Mouse (Mus musculus) CH12.LX (cell line): ENCODE measurements at regions not wholly inside any gene's neighbourhood (a gene's known extent, or its start where the extent isn't known, plus 50 kb on each side); places are given as distances from the start of the nearest gene placed in this dataset.

ENCODE experiments used
- CHD1 ChIP-seq: IDR thresholded peaks from 2 replicates; pipeline ENCODE4 v1.6.1; 2012; ENCODE audit warnings: low read depth, low read length, improper control_type of control experiment, inconsistent platforms
- ETS1 ChIP-seq: conservative IDR thresholded peaks from 2 replicates; pipeline ENCODE4 v1.6.1; 2012; ENCODE audit warnings: low read depth, mild to moderate bottlenecking, inconsistent platforms, low read length, improper control_type of control experiment, moderate library complexity

DNA sequence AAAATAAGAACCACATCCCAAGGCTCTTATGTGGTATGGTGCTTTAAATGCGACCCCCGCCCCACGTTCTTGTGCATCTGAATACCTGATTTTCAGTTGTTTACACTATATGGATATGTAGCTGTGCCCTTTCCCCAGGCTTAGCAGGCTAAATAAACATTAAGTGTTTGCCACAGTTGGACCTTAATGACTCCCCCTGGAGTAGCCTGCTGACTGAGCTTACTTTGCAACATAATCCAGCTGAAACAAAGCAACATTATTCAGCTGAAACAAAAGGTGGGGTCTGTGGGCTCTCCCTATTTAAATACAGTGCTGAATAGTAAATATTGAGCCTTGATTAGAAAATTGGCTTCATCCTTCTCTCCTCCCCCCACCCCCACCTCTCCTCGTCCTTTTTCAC, 2511.6 kb downstream of the Gm37988 start (continued):
- TF ChIP-seq ETS1 (no peak), CHD1 (no peak)
